Mouse (Mus musculus): Measurements from ENCODE around the gene Gng12. TPM values are rescaled to one million over a fixed set of nuclear protein-coding genes. Genes with fewer than 3 reads are reported as not detected.

Gng12 gene
- total RNA-seq, 1 experiment, result 14.3 TPM

GRCm38 (mm10) chr6:66917032-66917431 lies 20.8 kb downstream of the Gng12 start:
- no peaks in the 10 kb centered on the region for H3K36me3 ChIP-seq (ENCODE audit: control insufficient read depth, insufficient read depth, low read length, poor library complexity, severe bottlenecking)
- no peak overlapping the region for H3K27ac ChIP-seq (ENCODE audit: insufficient read depth, low read depth, low read length, poor library complexity, severe bottlenecking)
- no peak for DNase-seq (ENCODE audit: low read depth, low spot score)
- H3K4me1 ChIP-seq (ENCODE audit: control insufficient read depth in 2 of 2, insufficient read depth in 2 of 2, low read length in 2 of 2, poor library complexity in 1 of 2), result no peaks in the 10 kb centered on the region
- H3K9me3 ChIP-seq (ENCODE audit: control insufficient read depth, insufficient read depth, low read depth, low read length), result no peaks in the 10 kb centered on the region
- in situ Hi-C loops (cut with MboI; ENCODE audit: low sequenced_read_pairs in 2 of 2, unreplicated experiment in 2 of 2), result no loop called here
- H3K9ac ChIP-seq (ENCODE audit: insufficient read depth, low read depth, low read length, poor library complexity, severe bottlenecking), result no peak overlapping the region
- H3K4me3 ChIP-seq (ENCODE audit: insufficient read depth in 1 of 2, low read depth in 1 of 2, low read length in 2 of 2, poor library complexity in 1 of 2, severe bottlenecking in 1 of 2), result no peak overlapping the region
- TF ChIP-seq ZNF384 (IDR thresholded peaks at IDR 0.05; ENCODE audit: low read depth, low read length) (no peak), ZC3H11A (IDR thresholded peaks at IDR 0.05; ENCODE audit: borderline replicate concordance, low read depth, low read length) (no peak), CHD2 (IDR thresholded peaks at IDR 0.05; ENCODE audit: low read depth, low read length) (no peak), MAFK (IDR thresholded peaks at IDR 0.05; ENCODE audit: insufficient read depth, low read depth, low read length) (no peak), HCFC1 (IDR thresholded peaks at IDR 0.05; ENCODE audit: borderline replicate concordance, insufficient read depth, low read length) (no peak)

GRCm38 (mm10) chr6:66920786-66921185 lies 24.6 kb downstream of the Gng12 start:
- DNase-seq (ENCODE audit: low read depth, low spot score), result no peak
- Histone ChIP-seq H3K27ac (ENCODE audit: insufficient read depth, low read depth, low read length, poor library complexity, severe bottlenecking) (no peak overlapping the region), H3K4me3 (ENCODE audit: insufficient read depth in 1 of 2, low read depth in 1 of 2, low read length in 2 of 2, poor library complexity in 1 of 2, severe bottlenecking in 1 of 2) (no peak overlapping the region), H3K4me1 (ENCODE audit: control insufficient read depth in 2 of 2, insufficient read depth in 2 of 2, low read length in 2 of 2, poor library complexity in 1 of 2) (no peaks in the 10 kb centered on the region), H3K9ac (ENCODE audit: insufficient read depth, low read depth, low read length, poor library complexity, severe bottlenecking) (no peak overlapping the region), H3K9me3 (ENCODE audit: control insufficient read depth, insufficient read depth, low read depth, low read length) (no peaks in the 10 kb centered on the region), H3K36me3 (ENCODE audit: control insufficient read depth, insufficient read depth, low read length, poor library complexity, severe bottlenecking) (no peaks in the 10 kb centered on the region)
- no peak for TF ChIP-seq ZC3H11A (IDR thresholded peaks at IDR 0.05; ENCODE audit: borderline replicate concordance, low read depth, low read length)
- no peak for TF ChIP-seq HCFC1 (IDR thresholded peaks at IDR 0.05; ENCODE audit: borderline replicate concordance, insufficient read depth, low read length)
- no peak for TF ChIP-seq MAFK (IDR thresholded peaks at IDR 0.05; ENCODE audit: insufficient read depth, low read depth, low read length)
- TF ChIP-seq CHD2 (IDR thresholded peaks at IDR 0.05; ENCODE audit: low read depth, low read length), result no peak
- no peak for TF ChIP-seq ZNF384 (IDR thresholded peaks at IDR 0.05; ENCODE audit: low read depth, low read length)
- in situ Hi-C loops (cut with MboI; ENCODE audit: low sequenced_read_pairs in 2 of 2, unreplicated experiment in 2 of 2), result no loop called here

GRCm38 (mm10) chr6:66921755-66922154 lies 25.6 kb downstream of the Gng12 start:
- in situ Hi-C loops (cut with MboI; ENCODE audit: low sequenced_read_pairs in 2 of 2, unreplicated experiment in 2 of 2), result no loop called here
- Histone ChIP-seq H3K27ac (ENCODE audit: insufficient read depth, low read depth, low read length, poor library complexity, severe bottlenecking) (no peak overlapping the region), H3K36me3 (ENCODE audit: control insufficient read depth, insufficient read depth, low read length, poor library complexity, severe bottlenecking) (no peaks in the 10 kb centered on the region), H3K9ac (ENCODE audit: insufficient read depth, low read depth, low read length, poor library complexity, severe bottlenecking) (no peak overlapping the region), H3K4me3 (ENCODE audit: insufficient read depth in 1 of 2, low read depth in 1 of 2, low read length in 2 of 2, poor library complexity in 1 of 2, severe bottlenecking in 1 of 2) (no peak overlapping the region), H3K9me3 (ENCODE audit: control insufficient read depth, insufficient read depth, low read depth, low read length) (no peaks in the 10 kb centered on the region), H3K4me1 (ENCODE audit: control insufficient read depth in 2 of 2, insufficient read depth in 2 of 2, low read length in 2 of 2, poor library complexity in 1 of 2) (peaks cover 0 to 2% of the 10 kb centered on the region in 2 experiments; a peak in 1 of 4 replicates)
- TF ChIP-seq MAFK (IDR thresholded peaks at IDR 0.05; ENCODE audit: insufficient read depth, low read depth, low read length) (no peak), ZC3H11A (IDR thresholded peaks at IDR 0.05; ENCODE audit: borderline replicate concordance, low read depth, low read length) (no peak), CHD2 (IDR thresholded peaks at IDR 0.05; ENCODE audit: low read depth, low read length) (no peak), HCFC1 (IDR thresholded peaks at IDR 0.05; ENCODE audit: borderline replicate concordance, insufficient read depth, low read length) (no peak), ZNF384 (IDR thresholded peaks at IDR 0.05; ENCODE audit: low read depth, low read length) (no peak)
- DNase-seq (ENCODE audit: low read depth, low spot score), result no peak

GRCm38 (mm10) chr6:66922501-66922900 lies 26.3 kb downstream of the Gng12 start:
- Histone ChIP-seq H3K27ac (ENCODE audit: insufficient read depth, low read depth, low read length, poor library complexity, severe bottlenecking) (no peak overlapping the region), H3K4me3 (ENCODE audit: insufficient read depth in 1 of 2, low read depth in 1 of 2, low read length in 2 of 2, poor library complexity in 1 of 2, severe bottlenecking in 1 of 2) (no peak overlapping the region), H3K36me3 (ENCODE audit: control insufficient read depth, insufficient read depth, low read length, poor library complexity, severe bottlenecking) (no peaks in the 10 kb centered on the region), H3K4me1 (ENCODE audit: control insufficient read depth in 2 of 2, insufficient read depth in 2 of 2, low read length in 2 of 2, poor library complexity in 1 of 2) (peaks cover 0 to 2% of the 10 kb centered on the region in 2 experiments; a peak in 1 of 4 replicates), H3K9ac (ENCODE audit: insufficient read depth, low read depth, low read length, poor library complexity, severe bottlenecking) (no peak overlapping the region), H3K9me3 (ENCODE audit: control insufficient read depth, insufficient read depth, low read depth, low read length) (no peaks in the 10 kb centered on the region)
- in situ Hi-C loops (cut with MboI; ENCODE audit: low sequenced_read_pairs in 2 of 2, unreplicated experiment in 2 of 2), result no loop called here
- no peak for DNase-seq (ENCODE audit: low read depth, low spot score)
- TF ChIP-seq ZNF384 (IDR thresholded peaks at IDR 0.05; ENCODE audit: low read depth, low read length), result no peak
- no peak for TF ChIP-seq HCFC1 (IDR thresholded peaks at IDR 0.05; ENCODE audit: borderline replicate concordance, insufficient read depth, low read length)
- TF ChIP-seq ZC3H11A (IDR thresholded peaks at IDR 0.05; ENCODE audit: borderline replicate concordance, low read depth, low read length), result no peak
- no peak for TF ChIP-seq MAFK (IDR thresholded peaks at IDR 0.05; ENCODE audit: insufficient read depth, low read depth, low read length)
- no peak for TF ChIP-seq CHD2 (IDR thresholded peaks at IDR 0.05; ENCODE audit: low read depth, low read length)

GRCm38 (mm10) chr6:66923851-66924250 lies 27.7 kb downstream of the Gng12 start:
- Histone ChIP-seq H3K36me3 (ENCODE audit: control insufficient read depth, insufficient read depth, low read length, poor library complexity, severe bottlenecking) (no peaks in the 10 kb centered on the region), H3K9ac (ENCODE audit: insufficient read depth, low read depth, low read length, poor library complexity, severe bottlenecking) (no peak overlapping the region), H3K27ac (ENCODE audit: insufficient read depth, low read depth, low read length, poor library complexity, severe bottlenecking) (no peak overlapping the region), H3K4me3 (ENCODE audit: insufficient read depth in 1 of 2, low read depth in 1 of 2, low read length in 2 of 2, poor library complexity in 1 of 2, severe bottlenecking in 1 of 2) (no peak overlapping the region), H3K9me3 (ENCODE audit: control insufficient read depth, insufficient read depth, low read depth, low read length) (no peaks in the 10 kb centered on the region), H3K4me1 (ENCODE audit: control insufficient read depth in 2 of 2, insufficient read depth in 2 of 2, low read length in 2 of 2, poor library complexity in 1 of 2) (peaks cover 0 to 2% of the 10 kb centered on the region in 2 experiments; a peak in 1 of 4 replicates)
- TF ChIP-seq MAFK (IDR thresholded peaks at IDR 0.05; ENCODE audit: insufficient read depth, low read depth, low read length) (no peak), ZC3H11A (IDR thresholded peaks at IDR 0.05; ENCODE audit: borderline replicate concordance, low read depth, low read length) (no peak), HCFC1 (IDR thresholded peaks at IDR 0.05; ENCODE audit: borderline replicate concordance, insufficient read depth, low read length) (no peak), ZNF384 (IDR thresholded peaks at IDR 0.05; ENCODE audit: low read depth, low read length) (no peak), CHD2 (IDR thresholded peaks at IDR 0.05; ENCODE audit: low read depth, low read length) (no peak)
- in situ Hi-C loops (cut with MboI; ENCODE audit: low sequenced_read_pairs in 2 of 2, unreplicated experiment in 2 of 2), result no loop called here
- DNase-seq (ENCODE audit: low read depth, low spot score), result no peak

Measured in ES-E14 (cell line).